Mouse (Mus musculus) heart, embryonic 15.5 days (tissue): ENCODE measurements around the gene Inpp4b. TPM values are rescaled to one million over a fixed set of nuclear protein-coding genes. Genes with fewer than 3 reads are reported as not detected.
A peak's percentile ranks its signal among the peaks of the same experiment; 100 is the strongest.

Source experiments
- ATAC-seq: fragments of 200-750 bp; cut with Nextera tagmentation; replicated peaks from 2 replicates; pipeline ENCODE4 v1.8.0; 2017; ENCODE audit warnings: low read depth, moderate TSS enrichment; ENCODE audit not compliant: insufficient number of reproducible peaks, insufficient read depth, low FRiP score
- H3K27ac ChIP-seq: fragments of 300-500 bp; sonication (generic); 2 replicates; pipeline ENCODE4 v1.5.1; 2015; ENCODE audit warnings: mild to moderate bottlenecking, inconsistent platforms
- H3K27me3 ChIP-seq: fragments of 300-500 bp; sonication (generic); 2 replicates; pipeline ENCODE4 v1.6.1; 2015; ENCODE audit warnings: inconsistent platforms
- H3K36me3 ChIP-seq: fragments of 300-500 bp; sonication (generic); 2 replicates; pipeline ENCODE4 v1.6.1; 2015; ENCODE audit warnings: mild to moderate bottlenecking, inconsistent platforms
- H3K4me1 ChIP-seq: fragments of 300-500 bp; sonication (generic); replicated peaks from 2 replicates; pipeline ENCODE4 v1.6.1; 2015; ENCODE audit warnings: inconsistent platforms
- H3K4me2 ChIP-seq: fragments of 300-500 bp; sonication (generic); 2 replicates; pipeline ENCODE4 v1.6.1; 2015; ENCODE audit warnings: inconsistent platforms, mild to moderate bottlenecking, moderate library complexity
- H3K4me3 ChIP-seq: fragments of 300-500 bp; sonication (generic); 2 replicates; pipeline ENCODE4 v1.5.1; 2015; ENCODE audit warnings: mild to moderate bottlenecking, inconsistent platforms
- H3K9ac ChIP-seq: fragments of 300-500 bp; sonication (generic); 2 replicates; pipeline ENCODE4 v1.6.1; 2015; ENCODE audit warnings: mild to moderate bottlenecking, inconsistent platforms
- H3K9me3 ChIP-seq: fragments of 300-500 bp; sonication (generic); replicated peaks from 2 replicates; pipeline ENCODE4 v1.6.1; 2016; ENCODE audit warnings: inconsistent platforms
- WGBS: fragments of 180-500 bp; shearing (Covaris S2); methylation state at CpG from one replicate; pipeline ENCODE4 v1.1.7; 2015; ENCODE audit warnings: mixed read lengths; 5-methylcytosine and 5-hydroxymethylcytosine counted together
- polyA plus RNA-seq: library from polyadenylated mRNA; unstranded; fragments of >200 nt; fragmentation: Nextera tagmentation; extraction: Ambion mirVana; gene quantifications from 2 replicates; pipeline ENCODE4 v1.2.1, GENCODE M21; 2015

Inpp4b gene
- polyA plus RNA-seq, 1 experiment from 2014 or later = 11.4 TPM

DNA sequence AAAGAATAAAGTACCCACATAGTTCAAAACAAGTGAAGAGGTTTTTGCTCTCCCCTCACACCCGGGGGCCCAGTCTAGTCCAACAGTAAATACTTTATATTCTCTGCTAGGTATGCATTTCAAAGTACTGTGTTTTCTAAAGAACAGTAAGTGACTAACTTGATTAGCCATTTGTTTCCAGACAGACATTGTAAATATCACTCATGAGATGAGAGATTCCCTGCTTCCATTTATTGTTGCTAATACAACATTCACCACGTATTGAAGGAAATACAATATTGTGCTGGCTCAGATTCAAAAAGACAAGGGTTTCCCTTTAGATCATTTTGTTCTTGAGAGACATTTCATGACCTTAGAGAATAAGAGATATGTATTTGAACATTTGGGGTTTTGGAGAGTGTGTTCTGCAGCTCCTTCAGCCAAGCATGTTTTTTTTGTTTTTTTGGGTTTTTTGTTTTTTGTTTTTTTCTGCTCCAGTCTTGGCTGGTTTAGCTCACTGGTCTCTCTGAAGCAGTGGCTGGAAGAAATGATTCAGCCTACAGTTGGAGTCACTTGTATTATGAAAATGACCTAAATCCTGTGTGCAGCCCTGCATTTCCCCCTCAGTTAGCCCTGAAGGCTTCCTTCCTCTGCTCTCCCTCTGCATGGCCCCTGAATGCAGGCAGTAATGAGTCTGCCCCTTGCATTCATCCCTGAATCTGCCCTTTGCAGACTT lies 426.5 kb downstream of the Inpp4b start:
- H3K9me3 ChIP-seq = no peaks in the 10 kb centered on the region
- peak overlapping the region; percentile 56 for H3K4me2 ChIP-seq
- no peaks in the 10 kb centered on the region for H3K27me3 ChIP-seq
- H3K4me3 ChIP-seq = peak overlapping the region; percentile 35; the same call in 1 of the 2 replicates
- no peaks in the 10 kb centered on the region for H3K36me3 ChIP-seq
- ATAC-seq = no peak
- 58% methylated on average over 2 of the region's 2 CpGs for WGBS
- peaks cover 14% of the 10 kb centered on the region for H3K4me1 ChIP-seq
- no peak overlapping the region for H3K9ac ChIP-seq
- H3K27ac ChIP-seq = no peak overlapping the region

DNA sequence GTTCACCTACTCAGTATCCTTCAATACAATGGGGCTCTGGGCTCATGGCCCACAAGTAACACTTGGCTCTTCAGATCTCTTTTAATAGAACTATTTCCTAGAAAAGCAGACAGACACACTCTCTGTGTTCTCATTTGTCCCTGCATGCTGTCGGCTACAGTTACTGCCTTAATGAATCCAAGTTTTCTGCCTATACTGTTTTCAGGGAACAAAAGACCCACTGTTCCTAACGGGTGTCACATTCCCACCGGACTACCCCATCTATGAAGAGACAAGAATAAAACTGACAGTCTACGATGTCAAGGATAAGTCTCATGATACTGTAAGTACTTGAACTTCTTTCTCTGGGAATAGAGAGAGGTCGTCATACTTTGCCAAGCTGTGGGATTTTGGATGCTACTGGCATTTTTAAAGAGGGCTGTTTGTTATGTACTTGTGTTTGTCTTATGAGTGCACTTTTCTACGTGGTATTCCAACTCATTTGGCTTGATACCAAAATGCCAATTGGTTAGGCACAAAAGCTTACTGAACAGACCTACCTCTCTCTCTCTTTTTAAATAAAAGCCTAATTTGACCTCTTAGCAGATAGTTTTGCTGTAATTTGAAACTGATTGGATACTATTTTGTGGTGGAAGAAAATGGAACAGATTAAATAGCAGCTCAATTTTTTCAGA lies 428.4 kb downstream of the Inpp4b start:
- no peak overlapping the region for H3K4me3 ChIP-seq

DNA sequence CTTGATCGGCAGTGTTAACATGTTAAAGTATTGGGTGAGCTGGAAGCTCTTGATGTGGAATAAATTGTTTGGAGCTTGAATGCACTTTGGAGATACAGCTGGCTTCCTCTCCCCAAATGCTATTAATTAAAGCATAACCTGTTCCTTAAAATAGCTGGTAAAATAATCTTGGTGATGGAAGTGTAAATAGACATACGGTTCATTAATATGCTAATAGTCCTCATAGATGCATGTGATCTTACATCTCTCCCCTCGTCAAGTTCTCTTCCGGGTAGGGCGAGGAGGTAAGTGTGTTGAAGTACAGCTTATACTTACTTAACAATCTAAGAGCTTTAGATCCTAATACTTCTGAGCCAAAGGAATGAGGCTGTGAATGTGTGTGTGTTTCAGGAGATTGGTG lies 430.5 kb downstream of the Inpp4b start:
- no peaks in the 10 kb centered on the region for H3K27me3 ChIP-seq
- H3K27ac ChIP-seq = no peak overlapping the region
- no peak overlapping the region for H3K9ac ChIP-seq
- no peak overlapping the region for H3K4me2 ChIP-seq
- H3K36me3 ChIP-seq = no peaks in the 10 kb centered on the region
- ATAC-seq = no peak
- H3K4me1 ChIP-seq = 0 out of 2 replicates have a peak, but pooled peaks cover 3% of the 10 kb centered on the region
- H3K9me3 ChIP-seq = no peaks in the 10 kb centered on the region
- H3K4me3 ChIP-seq = no peak overlapping the region
- 87% methylated on average over 5 of the region's 5 CpGs for WGBS

More for the DNA sequence above, 428.4 kb downstream of the Inpp4b start:
- Histone ChIP-seq H3K4me1 (peaks cover 14% of the 10 kb centered on the region), H3K27ac (no peak overlapping the region), H3K4me2 (0 out of 2 replicates have a peak overlapping the region, but pooled peaks have one; percentile 21), H3K9me3 (no peaks in the 10 kb centered on the region), H3K27me3 (no peaks in the 10 kb centered on the region), H3K36me3 (no peaks in the 10 kb centered on the region), H3K9ac (no peak overlapping the region)
- no peak for ATAC-seq
- 44% methylated on average over 6 of the region's 6 CpGs for WGBS

DNA sequence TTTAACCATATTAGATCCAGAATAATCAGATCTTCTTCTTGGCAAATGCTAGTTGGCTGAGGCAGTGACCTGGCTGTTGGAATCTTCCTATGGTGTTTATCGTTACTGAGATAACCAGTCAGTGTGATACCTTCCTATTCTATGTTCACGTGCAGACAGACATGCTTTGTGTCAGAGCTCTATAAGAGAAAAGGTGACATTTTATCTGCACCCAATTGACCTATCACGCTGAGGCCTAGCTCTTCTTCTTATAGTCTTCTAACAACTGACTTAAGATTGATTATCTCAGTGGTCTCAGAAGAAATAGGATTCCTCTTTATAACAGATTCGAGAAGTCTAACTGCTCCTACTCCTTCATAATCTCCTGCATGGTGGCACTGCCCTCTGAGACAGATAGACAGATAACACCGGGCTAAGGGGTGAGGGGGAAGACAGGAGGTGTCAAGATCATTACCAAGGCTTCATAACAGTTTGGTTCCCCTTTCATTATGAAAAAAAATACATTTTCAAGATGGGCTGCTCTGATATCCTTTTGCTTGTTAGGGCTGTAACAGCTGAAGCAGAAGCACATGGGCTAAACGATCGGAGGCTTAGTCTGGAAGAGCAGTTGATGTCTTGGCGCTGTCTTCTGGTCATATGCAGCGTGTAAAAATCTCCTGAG lies 431.1 kb downstream of the Inpp4b start:
- Histone ChIP-seq H3K27me3 (no peaks in the 10 kb centered on the region), H3K27ac (no peak overlapping the region), H3K36me3 (no peaks in the 10 kb centered on the region), H3K9ac (no peak overlapping the region), H3K4me3 (no peak overlapping the region), H3K4me1 (0 out of 2 replicates have a peak, but pooled peaks cover 3% of the 10 kb centered on the region), H3K9me3 (no peaks in the 10 kb centered on the region), H3K4me2 (no peak overlapping the region)
- WGBS = 67% methylated on average over 9 of the region's 9 CpGs
- ATAC-seq = no peak

DNA sequence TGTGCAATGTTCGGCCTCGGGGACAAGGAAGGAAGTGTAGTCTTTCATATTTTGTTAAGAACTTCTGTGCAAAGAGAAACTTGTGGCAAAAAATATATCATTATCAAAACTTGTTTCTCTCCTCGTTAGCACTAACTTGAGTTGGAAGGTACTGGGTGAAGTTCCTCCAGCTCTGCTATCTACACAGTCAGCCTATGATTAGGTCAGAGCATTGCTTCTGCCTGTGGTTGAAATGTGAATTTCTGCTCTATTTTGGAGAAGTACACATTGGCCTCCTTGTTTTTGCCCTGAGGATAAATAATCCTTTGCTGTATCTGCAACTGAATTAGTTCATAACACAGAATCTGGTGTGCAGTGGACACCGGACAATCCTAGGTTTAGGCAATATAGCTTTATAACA lies 431.7 kb downstream of the Inpp4b start:
- Histone ChIP-seq H3K4me2 (no peak overlapping the region), H3K36me3 (no peaks in the 10 kb centered on the region), H3K27me3 (no peaks in the 10 kb centered on the region), H3K4me3 (no peak overlapping the region), H3K27ac (no peak overlapping the region), H3K4me1 (0 out of 2 replicates have a peak, but pooled peaks cover 3% of the 10 kb centered on the region), H3K9ac (no peak overlapping the region), H3K9me3 (no peaks in the 10 kb centered on the region)
- no peak for ATAC-seq
- WGBS = 67% methylated on average over 4 of the region's 4 CpGs

DNA sequence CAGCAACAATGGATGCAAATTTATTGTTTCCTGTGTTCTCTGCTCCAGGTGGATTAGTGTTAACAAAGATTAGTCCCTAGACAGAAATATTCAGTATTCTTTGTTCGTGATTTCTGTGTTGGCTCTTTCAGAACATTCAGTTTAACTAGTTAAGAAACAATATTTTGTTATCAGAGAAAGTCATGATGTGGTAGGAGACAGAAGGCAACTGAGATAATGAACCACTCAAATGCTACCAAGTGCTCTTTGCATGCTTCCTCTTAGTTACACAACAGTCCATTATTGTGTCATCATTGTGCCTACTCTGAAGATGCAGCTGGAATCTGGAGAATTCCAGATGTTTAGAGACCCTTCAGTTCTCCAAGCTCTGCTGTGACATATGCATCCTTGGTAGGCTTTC lies 432.1 kb downstream of the Inpp4b start:
- WGBS = 50% methylated on average over 1 of the region's 1 CpGs
- no peak for ATAC-seq
- no peaks in the 10 kb centered on the region for H3K9me3 ChIP-seq

DNA sequence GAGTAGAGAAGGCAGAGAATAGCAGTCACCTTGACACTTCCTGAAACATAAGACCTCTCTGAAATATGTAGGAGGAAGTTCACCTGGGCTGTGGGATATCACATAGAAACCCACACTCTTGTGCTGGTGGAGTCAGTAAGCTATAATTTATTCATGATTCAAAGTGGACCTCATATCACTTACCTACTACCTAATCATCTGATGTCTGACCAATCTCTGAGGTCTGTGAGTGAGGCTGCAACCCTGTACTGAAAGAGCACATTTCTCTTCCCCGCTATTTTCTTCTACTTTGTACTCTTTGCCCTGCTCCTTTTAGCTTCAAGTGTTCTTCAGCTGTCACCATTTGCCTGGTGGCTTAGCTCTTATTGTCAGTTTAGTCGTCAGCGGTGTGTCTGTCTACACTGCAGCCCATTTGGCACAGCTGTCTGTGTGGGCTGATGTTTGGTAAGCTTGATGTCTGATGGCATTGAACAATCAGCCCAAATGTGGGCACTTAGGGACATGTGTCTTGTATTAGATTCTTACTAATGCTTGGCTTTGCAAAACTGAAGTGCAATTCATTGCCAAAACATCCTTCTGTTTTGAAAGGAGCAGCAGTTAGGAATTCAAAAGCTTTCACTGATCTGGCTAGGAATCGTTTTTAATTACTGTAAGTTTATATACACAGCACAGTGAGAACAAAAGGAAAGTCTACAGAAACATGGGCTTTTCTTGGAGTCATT lies 434.3 kb downstream of the Inpp4b start:
- Histone ChIP-seq H3K9ac (no peak overlapping the region), H3K4me2 (no peak overlapping the region), H3K4me3 (no peak overlapping the region), H3K36me3 (no peaks in the 10 kb centered on the region), H3K9me3 (no peaks in the 10 kb centered on the region), H3K27me3 (no peaks in the 10 kb centered on the region), H3K27ac (no peak overlapping the region), H3K4me1 (no peaks in the 10 kb centered on the region)
- WGBS = 53% methylated on average over 4 of the region's 4 CpGs
- ATAC-seq = no peak

More for the DNA sequence above, 432.1 kb downstream of the Inpp4b start:
- H3K36me3 ChIP-seq = no peaks in the 10 kb centered on the region
- H3K9ac ChIP-seq = no peak overlapping the region
- no peaks in the 10 kb centered on the region for H3K27me3 ChIP-seq
- H3K27ac ChIP-seq = no peak overlapping the region
- H3K4me2 ChIP-seq = no peak overlapping the region
- no peak overlapping the region for H3K4me3 ChIP-seq
- no peaks in the 10 kb centered on the region for H3K4me1 ChIP-seq

DNA sequence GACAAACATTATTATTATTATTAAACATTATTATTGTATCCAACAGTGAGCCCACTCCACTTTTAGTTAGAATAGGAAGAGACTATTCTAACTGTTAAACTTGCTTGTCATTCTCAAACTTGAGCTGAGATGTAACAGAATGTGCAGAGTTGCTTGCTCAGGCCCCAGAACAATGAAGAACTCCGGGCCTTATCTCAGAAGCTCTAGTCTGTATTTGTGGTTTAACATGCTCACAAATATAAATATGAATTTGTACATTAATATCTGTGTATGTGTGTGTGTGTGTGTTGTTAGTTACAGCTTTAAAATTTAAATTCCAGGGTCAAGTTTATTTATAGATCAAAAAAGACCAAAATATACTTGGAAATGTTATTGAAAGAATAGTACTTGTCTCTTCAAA lies 435.3 kb downstream of the Inpp4b start:
- H3K27ac ChIP-seq = no peak overlapping the region
- no peaks in the 10 kb centered on the region for H3K36me3 ChIP-seq
- no peaks in the 10 kb centered on the region for H3K4me1 ChIP-seq
- no peaks in the 10 kb centered on the region for H3K27me3 ChIP-seq
- 57% methylated on average over 1 of the region's 1 CpGs for WGBS
- no peak for ATAC-seq
- no peak overlapping the region for H3K9ac ChIP-seq
- no peaks in the 10 kb centered on the region for H3K9me3 ChIP-seq
- no peak overlapping the region for H3K4me3 ChIP-seq
- H3K4me2 ChIP-seq = no peak overlapping the region

DNA sequence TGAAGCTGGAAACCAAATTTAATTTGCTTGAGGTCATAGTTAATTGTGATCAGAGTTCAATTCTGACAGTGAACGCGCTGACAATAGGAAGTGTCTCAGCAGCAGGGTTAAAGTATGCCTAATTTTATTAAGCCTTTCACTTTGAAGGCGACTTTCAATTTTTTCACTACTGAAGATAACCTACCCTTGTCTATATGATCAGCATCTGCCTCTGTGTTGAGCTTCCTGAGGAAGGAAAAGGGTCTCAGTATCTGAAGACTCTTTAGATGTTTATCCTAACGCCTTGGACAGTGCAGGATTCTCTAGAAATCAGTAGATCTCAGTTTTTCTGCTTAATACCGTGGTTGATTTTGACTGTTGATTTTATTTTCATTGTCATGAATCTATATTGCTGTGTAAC lies 437.1 kb downstream of the Inpp4b start:
- no peaks in the 10 kb centered on the region for H3K4me1 ChIP-seq
- H3K9me3 ChIP-seq = no peaks in the 10 kb centered on the region
- no peak overlapping the region for H3K9ac ChIP-seq
- H3K27me3 ChIP-seq = no peaks in the 10 kb centered on the region
- WGBS = 79% methylated on average over 5 of the region's 5 CpGs
- no peak overlapping the region for H3K4me2 ChIP-seq
- H3K36me3 ChIP-seq = no peaks in the 10 kb centered on the region
- no peak overlapping the region for H3K4me3 ChIP-seq
- H3K27ac ChIP-seq = no peak overlapping the region
- ATAC-seq = no peak

DNA sequence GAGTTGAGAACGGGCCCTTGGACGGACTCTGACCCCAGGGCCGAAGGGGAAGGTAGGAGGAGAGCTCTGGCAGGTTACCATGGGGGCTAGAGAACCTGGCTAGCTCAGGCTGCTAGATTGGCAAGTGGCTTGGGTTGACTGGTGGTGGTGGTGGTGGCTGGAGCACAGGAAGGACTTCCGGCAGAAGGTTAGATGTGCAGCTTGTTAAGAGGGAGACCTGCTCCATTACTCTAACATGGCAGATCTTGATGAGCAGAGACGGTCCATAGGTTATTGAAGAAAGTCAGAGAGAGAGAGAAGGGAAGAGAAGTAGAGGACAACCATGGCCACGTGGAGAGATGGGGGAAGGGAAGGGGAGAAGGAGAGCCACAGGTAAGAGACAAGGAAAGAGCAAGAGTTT lies 437.8 kb downstream of the Inpp4b start:
- Histone ChIP-seq H3K9me3 (no peaks in the 10 kb centered on the region), H3K4me1 (peaks cover 5% of the 10 kb centered on the region; the same call in 1 of the 2 replicates), H3K36me3 (no peaks in the 10 kb centered on the region), H3K27ac (no peak overlapping the region), H3K9ac (no peak overlapping the region), H3K27me3 (no peaks in the 10 kb centered on the region), H3K4me2 (no peak overlapping the region), H3K4me3 (no peak overlapping the region)
- no peak for ATAC-seq
- 81% methylated on average over 6 of the region's 6 CpGs for whole genome bisulfite sequencing
